Mouse (Mus musculus) left cerebral cortex, postnatal 14 days (tissue): Measurements from ENCODE around the gene Gpr75. TPM values are rescaled to one million over a fixed set of nuclear protein-coding genes. Genes with fewer than 3 reads are reported as not detected.
A peak's percentile ranks its signal among the peaks of the same experiment; 100 is the strongest.

Experiments used
- DNase-seq, 2 experiments: peaks; one replicate each; pipeline ENCODE4 v3.0.0; 2021 to 2022; ENCODE audit warnings: low spot score in 2 of 2, mixed read lengths in 1 of 2
- intact Hi-C: fragments of 180-260 bp; cut with DNase I; formaldehyde crosslinking; loops from one replicate; pipeline ENCODE4 v1.15.1; 2025
- long read RNA-seq, 2 experiments: library from polyadenylated mRNA; stranded (forward); transcript quantifications; one replicate each; pipeline ENCODE4 v2.0.0; 2021
- total RNA-seq, 2 experiments: library from RNA; stranded (reverse); gene quantifications; 2 replicates each; pipeline ENCODE4 v1.2.3; 2021

The Gpr75 gene
- total RNA-seq = 1 to 10 TPM; 8.7 to 9.8 TPM
- long read RNA-seq, experiment 1, transcript Gpr75-201 (2 exons, 2,926 nt) = major isoform, 5 of 6 reads
- long read RNA-seq, experiment 1, partial matches to known transcripts = 0 of 6 reads
- long read RNA-seq, experiment 1, other reads (novel, unspliced or antisense) = 1 of 6 reads
- long read RNA-seq, experiment 2, transcript Gpr75-201 (2 exons, 2,926 nt) = major isoform, 7 of 12 reads
- long read RNA-seq, experiment 2, partial matches to known transcripts = 0 of 12 reads
- long read RNA-seq, experiment 2, other reads (novel, unspliced or antisense) = 5 of 12 reads

DNA sequence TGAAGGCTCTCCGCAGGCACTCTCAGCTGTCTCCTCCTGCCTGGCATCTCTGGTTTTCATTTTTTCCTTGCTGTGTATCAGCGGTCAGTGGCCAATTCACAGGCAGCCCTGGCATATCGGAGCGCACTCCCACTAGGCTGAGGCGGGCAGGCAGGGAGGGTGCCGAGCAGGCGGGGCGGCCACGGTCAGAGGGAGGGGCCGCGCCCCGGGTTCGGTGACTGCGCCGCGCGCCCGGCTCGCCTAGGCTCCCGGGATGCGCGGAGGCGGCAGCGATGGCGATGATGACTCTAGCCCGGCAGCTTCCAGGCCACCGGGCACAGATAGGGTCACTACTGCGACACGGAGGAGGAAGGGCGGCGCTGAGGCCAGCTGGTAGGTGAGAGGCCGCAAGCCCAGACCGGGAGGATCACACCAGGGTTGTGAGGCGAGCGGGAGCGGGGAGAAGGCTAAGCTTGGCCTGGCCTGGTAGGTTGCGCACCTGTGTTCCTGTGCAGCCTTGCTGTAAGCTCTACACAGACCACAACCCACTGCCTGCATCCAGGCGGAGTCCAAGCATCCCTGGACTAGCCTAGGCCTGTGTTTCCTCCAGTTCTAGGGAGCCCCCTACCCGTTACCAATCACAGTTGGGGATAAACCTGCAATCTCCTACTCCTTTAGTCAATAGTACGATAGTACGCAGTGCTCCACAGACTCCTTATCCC, at the start of gene Gpr75, which contains the start of gene Asb3:
Gene Gpr75 (plus strand): TSS at position 188 of the 701 bp plus-strand sequence.
Gene Asb3 (plus strand): TSS at position 246 of the 701 bp plus-strand sequence.
- DNase-seq = peak; percentile 43 to 71
- intact Hi-C loops = no loop called here

DNA sequence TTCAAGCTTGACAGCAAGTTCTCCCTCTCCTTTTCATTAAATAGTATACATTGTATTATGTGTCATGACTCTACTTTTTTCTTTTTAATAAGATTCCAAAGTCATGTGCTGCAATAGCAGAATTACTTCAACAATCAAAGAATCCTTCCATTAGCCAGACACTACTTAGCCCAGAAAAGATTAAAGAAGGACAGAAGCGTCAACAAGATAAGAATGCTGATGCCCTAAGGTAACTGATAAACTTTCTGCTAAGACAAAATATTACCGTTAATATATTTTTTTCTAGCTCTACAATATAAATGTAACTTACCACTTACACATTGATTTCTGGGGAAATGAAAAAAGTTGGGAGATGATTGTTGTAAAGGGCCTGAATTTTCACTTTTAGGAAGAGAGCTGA, 46.4 kb upstream of the Gpr75 start:
- intact Hi-C loops = no loop called here
- DNase-seq = no peak

GRCm38 (mm10) chr11:30844355-30844754, 40.8 kb upstream of the Gpr75 start:
- no peak for DNase-seq
- intact Hi-C loops = no loop called here

- intact Hi-C loops = no loop called here
Observed at GRCm38 (mm10) chr11:30872425-30872824, 12.7 kb upstream of the Gpr75 start.

DNA sequence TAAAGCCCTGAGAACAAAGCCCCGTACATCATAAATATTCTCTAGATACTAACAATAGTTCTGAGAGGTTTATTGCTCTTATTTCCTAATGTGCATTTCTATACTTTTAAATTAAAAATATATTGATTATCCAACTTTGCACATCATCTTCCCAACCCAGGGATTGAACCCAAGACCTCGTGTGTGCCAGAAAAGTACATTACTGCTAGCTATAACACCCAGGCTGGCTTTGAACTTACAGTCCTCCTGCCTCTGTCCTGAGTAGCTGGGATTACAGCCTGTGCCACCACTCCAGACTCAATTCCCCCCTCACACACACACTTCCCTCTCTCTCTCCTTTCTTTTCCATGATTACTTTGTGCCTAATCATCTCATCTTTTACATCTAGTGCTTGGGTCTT, 3.0 kb downstream of the Gpr75 start:
- intact Hi-C loops = no loop called here
- DNase-seq = no peak

More at GRCm38 (mm10) chr11:30872425-30872824, 12.7 kb upstream of the Gpr75 start:
- no peak for DNase-seq

- intact Hi-C loops = no loop called here
- no peak for DNase-seq
Observed at GRCm38 (mm10) chr11:30896201-30896600, 11.0 kb downstream of the Gpr75 start.

DNA sequence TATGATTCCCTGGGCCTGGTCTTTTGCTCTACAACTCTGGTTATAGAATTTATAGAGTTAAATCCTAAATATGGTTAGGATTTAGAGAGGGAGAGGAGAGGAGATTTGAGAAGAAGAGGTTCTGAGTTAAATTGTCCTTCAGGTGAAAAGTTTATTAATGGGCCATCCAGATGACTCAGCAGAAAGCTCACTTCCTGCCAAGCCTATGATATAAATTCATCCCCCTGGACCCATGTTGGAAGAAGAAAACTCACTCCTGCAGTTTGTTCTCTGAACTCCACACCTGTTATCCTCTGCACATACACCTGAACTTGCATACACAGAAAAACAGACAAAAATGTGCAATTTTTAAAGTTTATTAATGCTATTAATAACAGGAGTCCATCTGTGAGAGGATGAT, 14.2 kb downstream of the Gpr75 start:
- intact Hi-C loops = no loop called here
- no peak for DNase-seq

DNA sequence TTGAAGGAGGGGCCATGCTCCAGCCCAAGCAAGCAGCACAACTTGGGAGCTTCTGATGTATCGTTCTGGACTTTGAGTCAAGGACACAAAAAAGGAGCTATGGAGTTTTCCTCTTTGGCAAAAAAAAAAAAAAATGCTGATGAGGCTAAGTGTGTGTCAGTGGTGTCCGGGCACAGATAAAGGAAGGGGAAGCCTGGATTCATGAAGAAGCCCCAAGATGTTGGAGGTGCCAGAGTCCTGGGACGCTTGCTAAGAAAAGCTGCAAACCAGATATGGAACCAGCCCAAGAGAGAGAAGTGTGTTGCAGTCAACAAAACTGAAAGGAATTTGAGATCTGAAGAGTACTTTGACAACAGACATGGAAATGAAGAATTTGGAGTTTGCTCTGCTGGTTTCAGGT, 27.2 kb downstream of the Gpr75 start:
- no peak for DNase-seq
- intact Hi-C loops = no loop called here

DNA sequence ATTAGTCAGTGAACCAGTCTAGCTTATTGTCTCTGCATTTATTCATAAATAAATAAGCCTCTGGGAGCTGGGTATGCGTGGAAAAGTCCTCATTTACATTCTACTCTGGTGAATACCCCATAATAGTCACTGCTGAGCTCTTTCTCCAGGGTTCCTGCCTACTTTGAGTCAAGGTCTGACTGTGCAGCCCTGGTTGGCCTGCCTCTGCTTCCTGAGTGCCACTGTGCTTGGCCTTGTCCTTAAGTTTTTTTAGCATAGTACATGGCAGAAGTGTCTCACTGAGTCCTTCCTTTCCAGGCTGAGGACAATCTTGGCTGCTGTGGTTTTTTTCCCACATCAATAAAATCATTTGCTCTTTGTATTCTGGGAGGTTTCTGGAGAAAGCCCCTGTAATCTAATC, 35.5 kb downstream of the Gpr75 start:
- intact Hi-C loops = no loop called here
- no peak for DNase-seq

DNA sequence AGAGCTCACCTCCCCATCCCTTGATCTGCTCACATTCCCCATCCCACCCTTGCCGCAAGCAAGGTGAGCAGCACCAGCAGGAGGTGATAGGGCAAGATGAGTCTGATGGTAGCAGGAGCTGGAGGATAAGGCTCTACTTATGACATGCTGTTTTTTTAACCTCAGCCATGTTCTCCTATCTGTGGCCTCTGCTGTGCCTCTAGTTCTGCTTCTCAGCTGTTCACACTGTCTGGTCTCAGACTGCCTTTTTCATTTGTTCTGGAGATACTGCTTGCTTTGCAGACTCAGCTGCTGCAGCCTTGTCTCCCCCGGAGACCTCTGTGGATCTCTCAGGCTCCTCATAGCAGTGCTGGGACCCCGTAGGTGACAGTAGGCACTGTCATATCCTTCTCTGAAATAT, 38.1 kb downstream of the Gpr75 start:
- no peak for DNase-seq
- intact Hi-C loops = no loop called here

DNA sequence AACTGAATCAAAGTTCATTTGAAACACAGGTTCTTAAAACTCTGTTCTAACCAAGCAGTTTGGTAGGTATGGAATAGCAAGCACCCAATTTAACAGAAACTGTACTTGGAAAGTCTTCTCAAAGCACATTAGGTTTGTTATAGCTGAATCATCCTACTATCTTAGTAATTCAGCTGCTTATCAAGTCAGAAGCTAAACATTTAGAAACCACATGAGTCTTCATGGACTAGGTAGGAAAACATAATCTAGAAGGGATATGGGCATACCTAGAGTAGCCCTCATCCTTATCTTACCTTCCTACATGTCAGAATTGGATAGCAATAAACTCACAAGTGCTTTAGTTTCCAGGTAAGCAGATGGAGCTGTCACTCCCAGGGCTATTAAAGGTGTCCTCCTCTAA, 42.9 kb downstream of the Gpr75 start:
- intact Hi-C loops = no loop called here
- DNase-seq = no peak

GRCm38 (mm10) chr11:30928498-30928897, 43.3 kb downstream of the Gpr75 start:
- DNase-seq = no peak
- intact Hi-C loops = no loop called here

Other genes with a start within 250 kb of the Gpr75 start
- 10 to 100 TPM; 31.0 to 34.6 TPM for gene Acyp2, start 235.8 kb upstream of the Gpr75 start, total RNA-seq
- 10 to 100 TPM; 49.5 to 53.0 TPM for gene Psme4, start 113.6 kb upstream of the Gpr75 start, total RNA-seq
- 10 to 100 TPM; 15.9 to 16.6 TPM for gene Asb3, start 58 bp downstream of the Gpr75 start, total RNA-seq
- gene Erlec1, start 69.0 kb downstream of the Gpr75 start, total RNA-seq = 10 to 100 TPM; 56.4 to 56.7 TPM
- 10 to 100 TPM; 15.5 to 16.5 TPM for gene Chac2, start 101.0 kb downstream of the Gpr75 start, total RNA-seq